Mouse (Mus musculus) olfactory bulb, adult 2 months (tissue): ENCODE results near the gene Usp48. TPM values are rescaled to one million over a fixed set of nuclear protein-coding genes. Genes with fewer than 3 reads are reported as not detected.

Experiments used
- H3K27ac ChIP-seq: fragments of 200-500 bp; 2 replicates; pipeline ENCODE4 v1.5.1; 2012; ENCODE audit warnings: low read depth, low read length; ENCODE audit not compliant: insufficient read depth
- H3K4me1 ChIP-seq: fragments of 200-500 bp; 2 replicates; pipeline ENCODE4 v1.6.1; 2012; ENCODE audit warnings: low read length; ENCODE audit not compliant: control insufficient read depth, insufficient read depth
- H3K4me3 ChIP-seq: fragments of 200-500 bp; 2 replicates; pipeline ENCODE4 v1.5.1; 2012; ENCODE audit warnings: mild to moderate bottlenecking, low read depth, low read length, moderate library complexity; ENCODE audit not compliant: insufficient read depth
- CTCF ChIP-seq: fragments of 200-500 bp; IDR thresholded peaks from 2 replicates; pipeline ENCODE4 v1.5.1; 2012; ENCODE audit warnings: low read depth, mild to moderate bottlenecking, low read length, moderate library complexity; ENCODE audit not compliant: insufficient read depth
- POLR2A ChIP-seq: fragments of 200-500 bp; IDR thresholded peaks from 2 replicates; pipeline ENCODE4 v1.6.1; 2012; ENCODE audit warnings: mild to moderate bottlenecking, low read depth, low read length, moderate library complexity; ENCODE audit not compliant: insufficient read depth
- WGBS: fragments of 180-500 bp; shearing (Covaris S2); methylation state at CpG from one replicate; pipeline ENCODE4 v1.1.7; 2018; 5-methylcytosine and 5-hydroxymethylcytosine counted together
- polyA plus RNA-seq: library from polyadenylated mRNA; stranded (reverse); fragments of >200 nt; gene quantifications from 2 replicates; pipeline ENCODE4 v1.2.4, GENCODE M21; 2012; ENCODE audit warnings: low replicate concordance; ENCODE audit not compliant: missing spikeins, insufficient read depth, insufficient read length

The Usp48 gene
- polyA plus RNA-seq, 1 experiment: 198 TPM

- no peak for TF ChIP-seq CTCF
- no peak for TF ChIP-seq POLR2A
- 80% methylated on average over 2 of the region's 2 CpGs for WGBS
- H3K4me3 ChIP-seq: no peak overlapping the region
- H3K27ac ChIP-seq: no peak overlapping the region
- peaks cover 7% of the 10 kb centered on the region for H3K4me1 ChIP-seq
Measured at GRCm38 (mm10) chr4:137630153-137630552, 36.6 kb downstream of the Usp48 start.

DNA sequence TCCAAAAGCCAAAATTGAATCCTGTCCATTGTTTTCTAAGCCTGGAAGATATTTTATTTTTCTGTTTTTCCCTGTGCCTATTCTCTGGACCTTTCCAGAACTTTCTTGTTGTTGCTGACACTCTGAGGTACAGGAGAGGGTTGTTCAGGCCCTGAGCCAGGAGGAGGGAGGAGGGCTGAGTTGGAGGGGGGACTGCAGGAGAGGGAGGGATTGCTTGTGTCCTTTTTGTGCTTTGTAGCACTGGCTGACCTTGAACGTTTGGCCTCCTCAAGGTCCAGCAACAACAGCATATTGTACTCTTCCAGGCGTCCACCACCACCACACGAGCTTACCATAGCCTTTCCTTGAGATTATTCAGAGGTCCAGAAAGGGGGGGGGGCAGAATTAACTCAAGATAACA is 38.0 kb downstream of the Usp48 start:
- WGBS: 55% methylated on average over 3 of the region's 3 CpGs
- Histone ChIP-seq H3K4me3 (no peak overlapping the region), H3K4me1 (peaks cover 7% of the 10 kb centered on the region), H3K27ac (0 out of 2 replicates have a peak overlapping the region, but pooled peaks have one; percentile 6)
- TF ChIP-seq CTCF: no peak
- TF ChIP-seq POLR2A: no peak

DNA sequence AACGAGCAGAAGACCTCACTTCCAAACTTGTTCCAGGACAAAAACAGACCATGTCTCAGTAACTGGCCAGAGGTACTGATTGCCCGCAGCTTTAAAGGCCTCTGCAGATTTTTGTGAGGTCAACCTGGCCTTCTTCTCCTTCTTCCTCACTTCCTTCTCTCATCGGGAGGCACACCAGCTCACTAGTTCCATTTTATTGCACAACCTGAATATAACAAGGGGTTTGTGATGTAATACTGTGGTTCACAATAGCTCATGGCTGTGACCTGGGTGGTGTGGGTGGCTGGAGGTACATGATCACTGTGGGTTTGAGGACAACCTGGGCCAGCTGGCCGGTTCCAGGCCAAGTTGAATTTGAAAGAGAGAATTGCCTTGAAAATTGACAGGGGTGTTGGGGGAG is 39.8 kb downstream of the Usp48 start:
- peaks cover 3% of the 10 kb centered on the region for H3K4me1 ChIP-seq
- TF ChIP-seq CTCF (no peak), POLR2A (no peak)
- 87% methylated on average over 4 of the region's 4 CpGs for WGBS
- H3K27ac ChIP-seq: no peak overlapping the region
- no peak overlapping the region for H3K4me3 ChIP-seq

GRCm38 (mm10) chr4:137636597-137636996 is 43.0 kb downstream of the Usp48 start:
- H3K4me3 ChIP-seq: no peak overlapping the region
- TF ChIP-seq CTCF (no peak), POLR2A (no peak)
- H3K4me1 ChIP-seq: peaks cover 4% of the 10 kb centered on the region; the same call in 1 of the 2 replicates
- whole genome bisulfite sequencing: 74% methylated on average over 3 of the region's 3 CpGs
- no peak overlapping the region for H3K27ac ChIP-seq

DNA sequence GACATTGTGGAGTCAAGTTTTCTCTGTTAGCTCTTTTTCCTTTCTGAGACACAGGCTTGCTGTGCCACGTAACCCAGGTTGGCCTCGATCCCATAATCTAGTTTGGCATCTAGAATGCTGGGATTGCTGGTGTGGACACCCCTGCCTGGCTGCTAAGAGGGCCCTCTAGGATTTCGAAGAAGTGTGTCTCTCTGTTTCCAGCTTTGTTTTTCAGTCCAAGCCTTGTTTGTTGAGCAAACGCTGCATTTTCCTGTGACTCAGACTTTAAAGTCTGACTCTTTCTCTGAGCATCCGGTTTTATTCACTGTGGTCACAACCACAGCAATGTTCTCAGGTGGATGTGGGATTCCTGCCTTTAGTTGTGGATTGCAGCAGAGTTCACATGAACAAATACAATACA is 48.0 kb downstream of the Usp48 start:
- TF ChIP-seq CTCF (no peak), POLR2A (no peak)
- H3K4me1 ChIP-seq: peaks cover 4% of the 10 kb centered on the region; the same call in 1 of the 2 replicates
- 24% methylated on average over 5 of the region's 5 CpGs for WGBS
- H3K27ac ChIP-seq: peak overlapping the region; percentile 51; the same call in 1 of the 2 replicates
- no peak overlapping the region for H3K4me3 ChIP-seq

- Histone ChIP-seq H3K4me3 (no peak overlapping the region), H3K4me1 (peaks cover 4% of the 10 kb centered on the region; the same call in 1 of the 2 replicates), H3K27ac (no peak overlapping the region)
- TF ChIP-seq CTCF (no peak), POLR2A (no peak)
- WGBS: 74% methylated on average over 2 of the region's 2 CpGs
Measured at GRCm38 (mm10) chr4:137642101-137642500, 48.5 kb downstream of the Usp48 start.

DNA sequence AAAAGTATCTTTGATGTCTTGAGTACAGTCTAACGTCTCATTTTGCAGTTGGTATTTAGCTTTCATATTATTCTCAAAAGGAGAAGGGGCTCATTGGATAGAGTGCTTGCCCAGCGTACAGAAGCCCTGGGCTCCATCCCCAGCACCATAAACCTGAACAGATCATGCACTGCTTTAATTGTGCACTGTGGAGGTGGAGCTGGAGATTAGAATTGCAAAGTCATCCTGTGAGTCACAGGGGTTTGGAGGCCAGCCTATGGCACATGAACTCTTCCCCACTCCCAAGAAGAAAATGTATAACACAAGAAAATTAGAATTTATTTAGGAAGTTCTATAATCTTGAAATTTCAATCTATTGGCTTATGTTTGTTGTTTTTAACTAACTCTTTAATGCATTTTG is 49.9 kb downstream of the Usp48 start:
- 60% methylated on average over 2 of the region's 2 CpGs for WGBS
- TF ChIP-seq CTCF (no peak), POLR2A (no peak)
- Histone ChIP-seq H3K4me1 (peaks cover 12% of the 10 kb centered on the region), H3K27ac (no peak overlapping the region), H3K4me3 (no peak overlapping the region)

DNA sequence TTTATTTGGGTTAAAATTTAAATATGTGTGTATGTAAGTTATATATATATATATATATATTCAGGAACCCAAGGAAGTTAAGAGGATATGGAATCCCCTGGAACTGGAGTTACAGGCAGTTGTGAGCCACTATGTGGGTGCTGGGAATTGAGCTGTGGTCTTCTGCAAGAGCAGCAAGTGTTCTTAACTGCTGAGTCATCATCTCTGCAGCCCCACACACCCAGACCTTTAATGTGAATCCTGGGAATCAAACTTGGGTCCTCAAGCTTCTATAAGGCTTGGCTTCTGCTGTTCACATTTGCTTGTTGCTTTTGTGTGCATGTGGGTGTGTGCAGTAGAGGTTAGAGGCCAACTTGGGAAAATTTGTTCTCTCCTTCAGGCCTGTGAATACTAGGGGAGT is 52.7 kb downstream of the Usp48 start:
- H3K27ac ChIP-seq: no peak overlapping the region
- TF ChIP-seq CTCF: no peak
- TF ChIP-seq POLR2A: no peak
- H3K4me1 ChIP-seq: peaks cover 14% of the 10 kb centered on the region
- no peak overlapping the region for H3K4me3 ChIP-seq

- peaks cover 14% of the 10 kb centered on the region for H3K4me1 ChIP-seq
- 47% methylated on average over 6 of the region's 6 CpGs for WGBS
- peak overlapping the region; percentile 20; the same call in 1 of the 2 replicates for H3K27ac ChIP-seq
- no peak overlapping the region for H3K4me3 ChIP-seq
- TF ChIP-seq POLR2A (no peak), CTCF (no peak)
Measured at GRCm38 (mm10) chr4:137647648-137648047, 54.1 kb downstream of the Usp48 start.

DNA sequence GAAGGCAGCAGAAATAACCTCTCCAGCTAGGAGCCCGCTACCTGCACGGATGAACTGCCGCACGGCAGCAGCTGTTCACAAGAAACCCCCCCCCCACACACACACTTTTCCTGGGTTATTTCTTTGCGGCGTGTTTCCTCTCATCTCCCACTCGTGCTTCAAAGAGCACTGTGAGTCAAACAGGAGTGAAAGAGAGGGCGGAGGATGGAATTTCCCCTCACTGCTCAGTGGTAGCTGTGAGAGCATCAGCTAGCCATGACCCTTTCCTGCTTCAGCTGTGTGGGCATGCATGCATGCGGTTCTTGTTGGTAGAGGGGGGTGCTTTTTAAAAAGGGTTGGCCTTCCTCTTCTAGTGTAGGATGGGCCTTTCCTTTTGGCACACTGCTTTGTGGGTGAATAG is 54.7 kb downstream of the Usp48 start:
- TF ChIP-seq POLR2A: no peak
- no peak for TF ChIP-seq CTCF
- no peak overlapping the region for H3K4me3 ChIP-seq
- H3K4me1 ChIP-seq: peaks cover 15% of the 10 kb centered on the region
- H3K27ac ChIP-seq: 0 out of 2 replicates have a peak overlapping the region, but pooled peaks have one; percentile 20
- 47% methylated on average over 9 of the region's 9 CpGs for WGBS
